Mouse (Mus musculus): ENCODE data around the gene Gtpbp8.

Gtpbp8 gene

DNA sequence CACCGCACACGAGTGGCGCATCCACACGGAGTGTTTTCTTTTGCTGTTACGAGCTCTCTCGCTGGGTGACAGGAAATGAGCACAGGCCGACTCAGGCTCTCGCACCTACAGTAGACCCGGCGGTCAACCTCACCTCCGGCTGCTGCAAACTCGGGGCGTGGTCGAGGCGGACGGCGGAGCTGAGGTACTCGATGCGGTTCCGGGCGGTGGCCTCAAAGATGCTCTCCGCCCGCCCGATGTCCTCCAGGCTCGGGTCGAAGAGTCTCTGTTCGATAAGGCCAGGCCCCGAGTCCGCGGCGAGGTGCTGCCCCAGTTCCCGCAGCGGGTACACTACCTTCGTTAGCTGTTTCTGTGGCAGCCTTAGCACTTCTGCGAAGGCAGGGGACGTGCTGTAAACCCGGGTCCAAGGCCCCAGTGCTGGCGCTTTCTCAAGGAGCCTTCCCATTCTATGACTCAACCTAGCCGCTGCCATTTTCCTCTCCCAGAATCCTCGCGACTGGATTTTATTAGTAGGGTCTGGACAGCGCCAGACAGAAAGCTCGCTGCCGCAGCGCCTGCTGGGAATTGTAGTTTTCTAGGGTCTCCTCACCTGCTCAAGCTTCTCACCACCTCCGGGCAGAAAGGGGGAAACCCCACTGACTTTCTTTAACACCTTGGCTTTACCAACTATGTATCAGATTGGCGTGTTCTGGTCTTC lies at the start of gene Gtpbp8:
TSS of gene Gtpbp8 (minus strand) at position 498 of the 697 bp plus-strand sequence.
- DNase-seq (ENCODE audit: low spot score): peak; percentile 89

DNA sequence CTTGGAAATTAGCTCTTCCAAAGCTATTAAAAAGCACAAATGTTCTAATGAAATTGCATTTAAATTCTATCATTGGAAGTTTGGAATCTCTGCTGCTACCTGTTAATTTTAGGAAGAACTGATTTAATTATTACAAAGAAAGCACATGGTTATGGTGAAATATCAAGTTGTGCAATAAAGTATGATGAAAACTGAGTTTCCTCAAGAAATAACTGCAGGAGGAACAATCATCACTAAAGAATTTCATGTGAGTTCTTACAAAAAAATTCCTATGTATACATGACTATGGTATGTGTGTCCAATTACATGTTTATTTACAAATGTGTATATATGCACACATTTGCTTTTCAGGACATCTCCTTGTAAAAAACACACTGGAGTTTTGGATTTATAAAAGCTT lies 48.3 kb upstream of the Gtpbp8 start:
- no peak for DNase-seq (ENCODE audit: low spot score)

DNA sequence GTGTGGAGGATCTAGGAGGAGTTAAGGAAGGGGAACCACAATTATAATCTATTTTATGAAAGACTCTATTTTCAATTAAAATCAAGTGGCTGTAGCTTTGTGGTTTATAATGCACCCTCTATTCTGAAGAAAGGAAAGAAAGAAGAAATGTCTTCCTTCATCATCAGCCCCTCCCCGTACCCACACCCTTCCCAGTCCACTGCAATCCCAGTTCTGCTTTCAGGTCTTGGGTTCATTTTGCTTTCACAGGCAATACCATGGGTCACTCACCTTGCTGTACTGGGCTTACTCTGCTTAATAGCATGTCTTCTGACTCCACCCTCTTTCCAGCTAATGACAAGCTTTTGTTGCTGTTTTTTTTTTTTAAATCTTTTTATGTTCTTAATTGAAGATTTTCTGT lies 40.8 kb upstream of the Gtpbp8 start:
- DNase-seq (ENCODE audit: low spot score): no peak

DNA sequence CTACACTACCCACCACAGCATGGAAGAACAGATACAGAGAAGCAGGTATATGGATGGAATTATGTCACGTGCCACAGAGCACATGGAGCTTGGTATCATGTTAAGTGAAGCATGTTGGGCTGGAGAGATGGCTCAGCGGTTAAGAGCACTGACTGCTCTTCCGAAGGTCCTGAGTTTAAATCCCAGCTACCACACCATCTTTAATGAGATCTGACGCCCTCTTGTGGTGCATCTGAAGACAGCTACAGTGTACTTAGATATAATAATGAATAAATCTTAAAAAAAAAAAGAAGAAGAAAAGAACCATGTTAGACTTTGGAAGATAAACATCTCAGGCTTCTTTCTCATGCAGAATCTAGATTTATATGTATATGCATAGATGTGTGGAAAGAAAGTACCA lies 34.6 kb upstream of the Gtpbp8 start:
- DNase-seq (ENCODE audit: low spot score): no peak

DNA sequence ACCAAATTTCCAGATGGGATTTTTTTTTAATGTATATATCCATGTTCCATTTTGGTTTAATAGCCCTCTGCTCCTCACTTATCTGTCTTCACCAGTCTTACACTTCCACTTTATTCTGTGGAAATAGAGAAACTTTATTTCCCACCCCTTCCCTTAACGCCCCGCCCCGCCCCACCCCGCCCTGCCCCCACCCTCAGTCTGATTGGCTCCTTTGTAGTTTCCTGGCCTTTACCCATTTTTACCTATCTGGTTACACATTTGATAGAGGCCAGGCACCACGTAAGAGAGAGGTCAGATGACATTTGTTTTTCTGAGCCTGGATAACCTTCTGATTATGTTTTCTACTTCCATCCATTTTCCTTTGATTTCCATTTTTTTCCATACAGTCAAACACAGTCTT lies 33.3 kb upstream of the Gtpbp8 start:
- DNase-seq (ENCODE audit: low spot score): no peak

DNA sequence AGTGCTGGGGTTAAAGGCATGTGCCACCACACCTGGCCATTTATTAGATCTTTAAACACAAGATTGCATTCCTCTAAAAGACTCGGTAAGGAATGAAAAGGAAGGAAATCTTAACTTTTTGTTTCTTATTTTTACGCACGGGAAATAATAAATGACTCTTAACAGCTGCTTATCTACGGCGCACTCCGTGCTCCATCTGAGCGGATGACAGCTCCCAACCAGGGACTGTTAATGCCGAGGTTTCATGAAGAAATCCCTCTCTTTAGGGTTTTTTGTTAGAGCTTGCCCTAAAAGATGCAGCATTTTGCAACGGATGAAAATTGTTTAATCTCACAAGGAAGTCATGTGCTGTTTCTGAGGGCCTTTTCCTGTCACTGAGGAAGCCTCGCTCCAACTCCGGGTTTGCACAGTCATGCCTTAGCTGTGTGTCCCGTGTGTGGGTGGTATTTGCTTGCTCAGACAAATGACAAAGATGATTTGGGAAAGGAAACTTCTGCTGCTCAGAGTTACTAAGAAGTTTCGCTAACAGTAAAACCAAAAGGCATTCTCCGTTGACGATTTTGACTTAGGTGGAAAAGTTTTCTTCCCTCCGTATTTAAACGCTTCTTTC lies 32.5 kb upstream of the Gtpbp8 start:
- DNase-seq (ENCODE audit: low spot score): no peak

DNA sequence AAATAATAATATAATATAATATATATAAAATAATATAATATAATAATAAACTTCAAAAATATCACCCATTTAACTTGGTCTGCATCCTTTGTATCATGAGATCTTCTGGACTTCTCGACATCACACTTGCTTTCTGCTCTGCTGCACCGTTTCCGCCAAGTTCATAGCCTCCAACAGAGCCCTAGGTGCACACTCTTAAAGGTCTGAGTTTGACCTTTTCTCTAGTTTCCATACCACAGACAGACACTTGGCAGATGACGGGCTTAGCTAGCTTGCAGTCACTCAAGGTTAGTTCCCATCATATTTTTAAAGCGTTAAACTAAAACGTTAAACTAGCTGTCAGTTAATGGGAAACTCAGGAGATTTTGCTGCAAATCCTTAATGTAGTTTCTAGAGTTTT lies 28.0 kb upstream of the Gtpbp8 start:
- DNase-seq (ENCODE audit: low spot score): no peak

DNA sequence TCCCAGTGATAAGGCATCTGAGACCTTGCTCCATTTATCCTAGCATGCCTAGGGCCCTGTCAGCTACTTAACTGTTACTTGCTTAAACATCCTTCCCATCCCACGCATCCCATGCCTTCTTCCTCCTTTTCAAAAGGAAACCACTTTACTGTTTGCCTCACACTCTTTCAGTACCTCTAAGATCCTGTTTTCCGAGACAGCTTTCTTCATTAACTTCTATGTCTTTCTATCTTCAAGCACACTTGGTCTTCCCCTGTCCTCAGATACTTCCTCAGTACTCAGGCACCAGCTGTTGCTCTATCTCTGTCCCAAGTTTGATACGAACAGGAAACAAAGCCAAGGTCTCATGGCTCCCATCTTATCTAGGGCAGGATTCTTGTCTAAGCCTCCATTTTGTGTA lies 27.5 kb upstream of the Gtpbp8 start:
- no peak for DNase-seq (ENCODE audit: low spot score)

DNA sequence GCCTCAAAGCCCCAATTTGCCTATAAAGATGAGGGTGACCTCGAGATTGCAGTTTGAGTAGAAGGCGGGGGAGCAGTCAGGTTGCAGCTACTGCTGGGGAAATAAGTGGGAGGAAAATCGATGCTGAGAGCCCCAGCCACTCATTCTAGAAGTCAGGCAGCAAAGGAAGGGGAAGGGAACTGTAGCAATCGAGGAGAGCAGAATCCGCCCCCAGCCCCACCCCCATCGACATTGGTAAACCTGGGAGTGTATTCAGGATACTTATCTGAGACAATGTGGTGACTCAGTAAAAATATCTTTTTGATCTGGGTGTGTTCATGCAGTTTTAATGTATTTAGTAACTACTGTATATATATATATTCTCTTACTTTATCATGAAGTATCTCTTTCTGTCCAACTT lies 26.4 kb upstream of the Gtpbp8 start:
- DNase-seq (ENCODE audit: low spot score): no peak

DNA sequence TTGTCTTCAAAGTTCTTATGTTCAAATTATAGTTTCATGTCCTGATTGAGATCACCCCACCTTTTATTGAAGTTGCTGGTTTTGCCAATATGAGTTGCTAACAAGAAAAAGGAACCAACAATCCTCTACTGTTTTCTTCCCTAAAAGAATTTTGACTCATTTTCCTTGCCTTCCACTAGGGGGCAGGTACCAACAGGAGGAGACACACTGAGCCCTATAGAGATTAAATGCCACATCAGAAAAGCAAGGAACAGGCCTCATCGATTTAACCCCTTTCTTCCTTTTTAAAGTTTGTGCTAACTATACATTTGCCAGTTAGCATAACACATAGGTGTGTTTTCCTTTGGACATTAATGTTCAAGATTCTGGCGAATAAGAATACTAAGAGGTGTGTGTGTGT lies 21.8 kb upstream of the Gtpbp8 start:
- no peak for DNase-seq (ENCODE audit: low spot score)

DNA sequence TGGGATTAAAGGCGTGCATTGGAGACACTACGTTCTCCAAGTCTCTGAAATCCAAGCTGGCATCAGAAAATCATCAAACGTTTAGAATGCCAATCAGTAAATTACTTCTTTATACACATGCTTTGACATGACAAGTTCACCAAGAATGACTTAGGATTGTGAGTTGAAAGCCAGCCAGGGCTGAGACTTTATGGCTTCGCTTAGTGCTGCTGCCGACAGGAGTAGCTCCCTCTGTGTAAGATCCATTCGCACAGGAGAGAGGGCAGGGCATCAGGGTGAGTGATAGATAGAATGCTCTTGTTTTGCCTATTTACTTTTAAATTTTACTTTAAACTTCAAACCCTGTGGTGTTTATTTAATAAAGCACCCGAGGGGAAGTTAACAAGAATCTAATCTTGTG lies 21.3 kb upstream of the Gtpbp8 start:
- no peak for DNase-seq (ENCODE audit: low spot score)

DNA sequence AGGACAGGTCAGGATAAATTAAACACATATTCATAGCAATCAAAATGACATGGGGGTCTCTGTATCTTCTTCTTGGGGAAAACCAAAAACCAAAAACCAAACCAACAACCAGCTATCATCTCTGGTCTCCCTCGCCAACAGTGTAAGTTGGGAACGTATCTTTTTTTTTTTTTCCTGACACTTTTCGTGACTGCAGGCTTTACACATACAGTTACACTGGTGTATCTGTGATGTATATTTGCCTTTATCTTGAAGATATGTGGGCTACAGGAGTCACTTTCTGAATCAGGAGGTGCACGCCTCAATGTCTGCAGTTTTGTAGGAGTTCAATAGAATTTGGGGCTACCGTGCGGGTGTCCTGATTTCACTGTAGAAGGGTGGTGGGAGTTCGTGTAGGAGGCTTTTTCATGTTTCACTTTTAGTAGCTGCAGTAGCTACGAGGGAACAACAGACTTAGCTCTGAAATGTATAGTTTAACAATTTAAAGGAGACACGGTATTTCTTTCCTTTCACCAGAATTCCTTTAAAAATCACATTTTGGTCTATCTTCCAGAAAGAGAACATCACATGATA lies 20.2 kb upstream of the Gtpbp8 start:
- no peak for DNase-seq (ENCODE audit: low spot score)

DNA sequence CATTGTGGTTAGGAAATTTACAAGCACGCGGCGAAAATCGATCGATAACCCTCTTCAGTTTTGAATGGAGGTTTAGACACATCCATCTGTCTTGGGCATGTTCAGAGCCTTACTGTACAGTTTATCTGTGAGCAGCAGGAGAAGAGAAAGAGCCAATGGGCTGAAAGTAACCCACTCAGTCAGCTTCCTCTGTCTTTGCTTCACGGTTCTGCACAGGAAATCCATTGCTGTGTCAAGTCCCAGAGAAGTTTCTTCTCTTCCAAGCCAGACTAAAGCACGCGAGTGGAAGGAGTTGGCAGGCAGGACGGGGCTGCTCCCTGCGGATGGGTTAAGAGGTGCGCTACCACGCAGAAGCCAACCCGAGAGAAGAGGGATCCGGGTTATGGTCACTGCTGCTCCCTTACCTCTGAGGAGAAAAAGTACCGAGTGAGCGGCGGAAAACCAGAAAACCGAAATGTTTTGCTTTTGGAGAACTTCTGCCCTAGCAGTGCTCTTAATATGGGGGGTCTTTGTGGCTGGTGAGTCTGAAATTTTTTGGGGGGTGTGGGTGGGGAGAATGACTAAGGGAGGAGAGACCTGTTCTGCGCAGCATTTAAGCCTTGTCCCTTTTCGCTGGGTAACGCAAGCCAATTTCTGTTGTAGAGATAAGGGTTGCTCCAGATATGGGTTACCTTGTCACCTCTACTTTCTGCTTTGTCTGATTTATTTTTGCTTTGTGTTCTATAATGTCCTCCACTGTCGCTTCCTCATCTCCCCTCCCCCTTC lies 19.6 kb upstream of the Gtpbp8 start, which contains the start of gene Cd200r1:
TSS of gene Cd200r1 (plus strand) at position 182 of the 765 bp plus-strand sequence.
- no peak for DNase-seq (ENCODE audit: low spot score)

DNA sequence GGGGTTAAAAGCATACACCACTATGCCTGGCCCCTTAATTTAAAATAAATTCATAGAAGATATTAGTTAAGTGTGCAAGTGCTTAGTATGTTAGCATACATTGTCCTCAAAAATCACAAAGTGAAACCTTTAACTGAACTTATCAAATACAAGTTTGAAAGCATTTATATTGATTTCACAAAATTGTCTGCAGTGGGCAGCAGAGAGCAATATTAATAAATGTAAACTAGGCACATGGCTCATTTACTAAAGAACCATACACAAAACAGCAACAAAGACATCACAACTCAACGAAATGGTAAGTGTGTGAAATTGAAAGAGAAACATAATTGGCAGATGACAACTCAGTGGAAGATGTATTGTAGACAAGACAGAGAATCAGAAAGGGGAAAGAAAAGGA lies 15.6 kb upstream of the Gtpbp8 start:
- DNase-seq (ENCODE audit: low spot score): no peak

DNA sequence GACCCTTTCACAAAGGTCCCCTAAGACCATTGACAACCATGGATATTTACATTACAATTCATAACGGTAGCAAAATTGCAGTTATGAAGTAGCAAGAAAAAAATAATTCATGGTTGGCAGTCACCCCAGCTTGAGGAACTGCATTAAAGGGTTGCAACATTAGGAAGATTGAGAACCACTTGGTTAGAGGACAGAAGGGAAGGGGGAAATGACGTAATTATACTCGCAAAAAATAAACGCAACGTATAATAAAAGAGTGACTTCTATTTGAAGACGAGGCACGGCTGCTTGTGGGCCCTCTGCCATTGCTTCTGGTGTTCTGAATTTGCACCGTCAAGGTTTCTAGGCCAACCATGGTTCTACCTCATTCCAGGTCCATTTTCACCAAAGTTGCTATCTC lies 11.5 kb upstream of the Gtpbp8 start:
- no peak for DNase-seq (ENCODE audit: low spot score)

DNA sequence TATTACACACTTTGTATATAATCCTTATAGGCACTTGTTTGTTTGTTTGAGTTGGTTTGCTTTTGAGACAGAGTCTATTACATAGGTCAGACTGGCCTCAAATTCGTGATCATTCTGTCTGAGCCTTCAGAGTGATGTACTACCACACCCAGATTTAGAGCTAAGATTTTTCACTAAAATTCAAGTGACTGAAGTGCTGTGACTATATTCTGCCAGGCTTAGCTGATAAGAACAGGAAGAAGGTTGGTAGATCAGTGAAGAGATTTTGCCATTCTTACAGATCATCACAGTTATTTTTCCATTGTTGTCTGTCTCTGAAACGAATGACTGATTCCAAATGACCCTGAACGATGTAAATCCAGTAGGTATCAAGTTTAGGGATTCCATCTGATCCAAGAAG lies 1.8 kb upstream of the Gtpbp8 start:
- DNase-seq (ENCODE audit: low spot score): no peak

DNA sequence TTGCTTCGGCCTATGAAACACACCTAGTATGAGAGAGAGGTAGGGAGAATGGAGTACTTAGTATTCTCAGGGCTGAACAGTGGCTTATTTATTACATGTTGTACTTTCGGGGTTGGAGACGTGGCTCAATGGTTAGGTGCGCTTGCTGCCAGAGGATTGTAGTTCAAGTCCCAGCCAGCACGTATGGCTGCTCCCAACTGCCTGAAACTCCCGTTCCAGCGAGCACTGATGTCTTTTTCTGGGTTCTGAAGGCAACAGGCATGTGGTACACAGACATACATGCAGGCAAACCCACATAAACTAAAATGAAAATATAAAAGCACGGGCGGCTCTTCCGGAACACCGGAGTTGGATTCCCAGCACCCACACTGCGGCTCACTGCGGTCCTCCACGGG lies 695 bp downstream of the Gtpbp8 start:
- DNase-seq (ENCODE audit: low spot score): no peak

DNA sequence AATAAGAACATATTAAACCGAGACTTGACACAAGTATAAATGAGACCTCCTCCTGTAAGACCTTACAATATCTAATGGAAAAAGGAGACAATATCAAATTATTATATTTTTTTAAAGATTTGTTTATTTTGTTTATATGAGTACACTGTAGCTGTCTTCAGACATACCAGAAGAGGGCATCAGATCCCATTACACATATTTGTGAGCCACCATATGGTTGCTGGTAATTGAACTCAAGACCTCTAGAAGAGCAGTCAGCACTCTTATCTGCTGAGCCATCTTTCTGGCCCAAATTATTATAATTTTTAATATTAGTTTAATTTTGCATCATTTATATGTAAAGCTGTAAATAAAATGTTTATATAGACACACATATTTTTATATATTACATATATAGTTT lies 3.4 kb downstream of the Gtpbp8 start:
- DNase-seq (ENCODE audit: low spot score): no peak

DNA sequence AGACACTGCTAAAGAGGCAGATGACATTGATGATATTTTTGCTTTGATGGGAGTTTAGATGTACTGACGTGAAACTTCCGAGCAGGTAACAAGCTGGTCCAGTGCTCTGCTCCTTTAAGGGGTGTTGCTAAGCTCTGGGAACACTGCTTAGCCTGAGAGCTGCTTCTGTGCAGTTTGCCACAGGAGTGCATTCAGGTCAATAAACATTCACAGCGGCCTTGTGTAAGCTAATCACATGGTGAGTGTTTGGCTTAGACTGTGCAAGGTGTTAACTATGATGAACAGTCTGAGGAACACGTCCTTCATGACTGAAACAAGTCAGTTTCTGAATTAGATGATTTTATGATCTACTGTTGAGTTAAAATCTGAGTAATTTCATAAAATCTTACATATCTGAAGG lies 10.0 kb downstream of the Gtpbp8 start:
- DNase-seq (ENCODE audit: low spot score): no peak

DNA sequence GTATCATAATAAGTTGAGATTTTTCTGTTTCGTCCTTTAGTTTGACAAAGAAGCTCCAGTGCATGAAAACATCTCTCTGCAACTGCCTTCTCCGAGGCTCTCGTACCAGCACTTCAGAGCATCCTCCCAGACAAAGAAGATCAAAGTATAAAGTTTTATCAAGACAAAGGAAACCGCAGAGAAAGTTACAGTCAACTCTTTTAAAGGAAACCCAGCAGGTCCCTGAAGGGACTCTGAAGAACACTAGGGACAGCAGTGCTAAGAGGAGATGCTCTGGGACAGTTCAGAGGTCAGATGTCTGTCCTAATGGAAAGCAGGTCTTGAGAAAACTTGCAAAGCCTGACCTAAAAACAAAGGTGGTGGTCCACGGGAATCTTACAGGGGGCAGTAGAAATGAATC lies 10.5 kb downstream of the Gtpbp8 start:
- DNase-seq (ENCODE audit: low spot score): no peak

DNA sequence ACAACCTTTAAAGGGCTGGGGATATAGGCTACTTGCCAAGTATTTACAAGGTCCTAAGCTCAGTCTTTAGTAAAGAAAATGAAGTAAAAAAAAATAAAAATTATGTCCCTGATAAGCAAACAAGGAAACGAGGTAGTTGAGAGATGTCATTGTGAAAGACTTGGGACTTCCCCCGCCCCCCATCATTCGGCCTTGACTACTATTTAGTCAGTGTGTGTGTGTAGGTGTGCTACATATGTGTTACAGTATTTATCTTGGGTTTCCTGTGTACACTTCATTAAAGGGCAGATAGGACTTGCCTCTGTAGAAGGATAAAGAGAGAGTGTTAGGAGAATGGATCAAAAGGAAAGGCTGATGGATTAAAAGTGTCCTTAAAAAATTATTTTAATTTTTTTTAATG lies 12.1 kb downstream of the Gtpbp8 start:
- no peak for DNase-seq (ENCODE audit: low spot score)

DNA sequence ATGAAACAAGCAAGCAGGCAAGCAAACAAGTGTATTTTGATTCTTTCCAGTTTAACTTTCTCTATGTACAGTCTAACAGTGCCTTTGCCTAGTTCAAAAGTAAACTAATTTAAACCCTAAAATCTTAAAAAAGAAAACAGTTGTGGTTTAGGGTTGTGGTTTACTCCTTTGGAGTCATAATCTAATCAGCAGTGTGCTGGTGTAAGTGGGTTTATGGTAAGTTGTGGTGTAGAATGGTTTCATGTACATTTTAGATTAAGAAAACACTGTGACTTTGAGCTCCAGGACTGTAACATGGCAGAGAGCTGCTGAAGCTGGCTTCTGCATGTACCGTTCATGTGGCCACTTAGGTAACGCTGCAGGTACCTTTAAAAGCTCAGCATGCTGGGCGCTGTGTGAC lies 18.6 kb downstream of the Gtpbp8 start:
- DNase-seq (ENCODE audit: low spot score): no peak
